Mouse (Mus musculus) stomach, embryonic 14.5 days (tissue): ENCODE results near the gene Chchd2. TPM values are rescaled to one million over a fixed set of nuclear protein-coding genes. Genes with fewer than 3 reads are reported as not detected.
A peak's percentile ranks its signal among the peaks of the same experiment; 100 is the strongest.

Experiments
- ATAC-seq: fragments of 200-750 bp; cut with Nextera tagmentation; 2 replicates; pipeline ENCODE4 v1.8.0; 2017; ENCODE audit warnings: low read depth, moderate TSS enrichment; ENCODE audit not compliant: insufficient number of reproducible peaks, insufficient read depth, low FRiP score
- H3K27ac ChIP-seq: fragments of 300-500 bp; sonication (generic); 2 replicates; pipeline ENCODE4 v1.5.1; 2014; ENCODE audit warnings: mild to moderate bottlenecking, low read length, moderate library complexity, mixed read lengths
- H3K27me3 ChIP-seq: fragments of 300-500 bp; sonication (generic); 2 replicates; pipeline ENCODE4 v1.6.1; 2014; ENCODE audit warnings: low read length, control low read depth, mixed read lengths; ENCODE audit not compliant: control insufficient read depth, insufficient read depth
- H3K36me3 ChIP-seq: fragments of 300-500 bp; sonication (generic); 2 replicates; pipeline ENCODE4 v1.6.1; 2014; ENCODE audit warnings: mild to moderate bottlenecking, control low read depth, low read length, moderate library complexity, mixed read lengths; ENCODE audit not compliant: control insufficient read depth, insufficient read depth
- H3K4me1 ChIP-seq: fragments of 300-500 bp; sonication (generic); 2 replicates; pipeline ENCODE4 v1.6.1; 2014; ENCODE audit warnings: low read length, control low read depth, mixed read lengths; ENCODE audit not compliant: control insufficient read depth, insufficient read depth
- H3K4me2 ChIP-seq: fragments of 300-500 bp; sonication (generic); replicated peaks from 2 replicates; pipeline ENCODE4 v1.6.1; 2014; ENCODE audit warnings: low read depth, low read length, control low read depth
- H3K4me3 ChIP-seq: fragments of 300-500 bp; sonication (generic); 2 replicates; pipeline ENCODE4 v1.5.1; 2014; ENCODE audit warnings: low read depth, low read length, control low read depth
- H3K9ac ChIP-seq: fragments of 300-500 bp; sonication (generic); replicated peaks from 2 replicates; pipeline ENCODE4 v1.6.1; 2014; ENCODE audit warnings: low read depth, mild to moderate bottlenecking, control low read depth, low read length, moderate library complexity, mixed read lengths
- H3K9me3 ChIP-seq: fragments of 300-500 bp; sonication (generic); 2 replicates; pipeline ENCODE4 v1.6.1; 2016; ENCODE audit warnings: low read depth, low read length, control low read depth; ENCODE audit not compliant: control insufficient read depth
- WGBS: fragments of 180-500 bp; shearing (Covaris S2); extraction: QIAGEN DNeasy Blood & Tissue Kit; methylation state at CpG from one replicate; pipeline ENCODE4 v1.1.7; 2014; 5-methylcytosine and 5-hydroxymethylcytosine counted together
- polyA plus RNA-seq: library from polyadenylated mRNA; unstranded; fragments of >200 nt; fragmentation: Nextera tagmentation; extraction: Ambion mirVana; gene quantifications from 2 replicates; pipeline ENCODE4 v1.2.1, GENCODE M21; 2014

Chchd2 gene
- polyA plus RNA-seq, 1 experiment from 2014 or later: 869 TPM

GRCm38 (mm10) chr5:129846752-129847557 lies 40.3 kb downstream of the Chchd2 start, which contains the start of gene Sumf2:
Sumf2 (plus strand) TSS chr5:129846986.
- H3K27me3 ChIP-seq: no peaks in the 10 kb centered on the region
- peak within 1 kb of the TSS; percentile 42 for H3K4me2 ChIP-seq
- peaks cover 18% of the 10 kb centered on the region for H3K36me3 ChIP-seq
- peak within 1 kb of the TSS; percentile 57 for H3K9ac ChIP-seq
- H3K9me3 ChIP-seq: no peaks in the 10 kb centered on the region
- H3K4me1 ChIP-seq: no peaks in the 10 kb centered on the region
- peak within 1 kb of the TSS; percentile 59; the same call in 1 of the 2 replicates for H3K27ac ChIP-seq
- peak; percentile 99 for ATAC-seq
- peak within 1 kb of the TSS; percentile 66 for H3K4me3 ChIP-seq
- 9% methylated on average over 22 of the region's 22 CpGs for WGBS

- H3K27ac ChIP-seq: no peak overlapping the region
- H3K9me3 ChIP-seq: no peaks in the 10 kb centered on the region
- WGBS: 91% methylated on average over 5 of the region's 5 CpGs
- no peaks in the 10 kb centered on the region for H3K27me3 ChIP-seq
- peaks cover 18% of the 10 kb centered on the region for H3K36me3 ChIP-seq
- H3K9ac ChIP-seq: no peak overlapping the region
- H3K4me3 ChIP-seq: no peak overlapping the region
- ATAC-seq: no peak
- no peak overlapping the region for H3K4me2 ChIP-seq
- no peaks in the 10 kb centered on the region for H3K4me1 ChIP-seq
Observed at GRCm38 (mm10) chr5:129844848-129845247, 42.4 kb downstream of the Chchd2 start.

Other genes with a start within 250 kb of the Chchd2 start
- 4.7 and 5.8 TPM in 2 replicates for gene Zfp11, start 217.4 kb downstream of the Chchd2 start, polyA plus RNA-seq
- gene Sept14, start 179.0 kb downstream of the Chchd2 start, polyA plus RNA-seq: not detected in 2 replicates
- 194 and 206 TPM in 2 replicates for gene Mrps17, start 172.0 kb downstream of the Chchd2 start, polyA plus RNA-seq
- 98.4 and 103 TPM in 2 replicates for gene Nipsnap2, start 162.4 kb downstream of the Chchd2 start, polyA plus RNA-seq
- 36.4 and 37.0 TPM in 2 replicates for gene Psph, start 100.0 kb downstream of the Chchd2 start, polyA plus RNA-seq
- gene Sumf2, start 40.5 kb downstream of the Chchd2 start, polyA plus RNA-seq: 45.3 and 51.4 TPM in 2 replicates
- 5.7 and 6.1 TPM in 2 replicates for gene Zbed5, start 8.3 kb upstream of the Chchd2 start, polyA plus RNA-seq
- not detected in 2 replicates for gene Phkg1, start 11.1 kb upstream of the Chchd2 start, polyA plus RNA-seq
- 2.2 and 3.1 TPM in 2 replicates for gene Nupr1l, start 21.1 kb upstream of the Chchd2 start, polyA plus RNA-seq
- 16.2 and 19.1 TPM in 2 replicates for gene Vkorc1l1, start 54.5 kb upstream of the Chchd2 start, polyA plus RNA-seq
- 71.4 and 74.7 TPM in 2 replicates for gene Gusb, start 115.6 kb upstream of the Chchd2 start, polyA plus RNA-seq
- 35.1 TPM in 2 replicates for gene Asl, start 141.8 kb upstream of the Chchd2 start, polyA plus RNA-seq
- 20.0 and 24.2 TPM in 2 replicates for gene Crcp, start 141.8 kb upstream of the Chchd2 start, polyA plus RNA-seq
- 82.7 and 87.3 TPM in 2 replicates for gene Tpst1, start 185.9 kb upstream of the Chchd2 start, polyA plus RNA-seq